Mouse (Mus musculus) adrenal gland, adult 2 months (tissue): ENCODE results near the gene Golga5. TPM values are rescaled to one million over a fixed set of nuclear protein-coding genes. Genes with fewer than 3 reads are reported as not detected.
A peak's percentile ranks its signal among the peaks of the same experiment; 100 is the strongest.

ENCODE experiments used
- DNase-seq: peaks from one replicate; pipeline ENCODE4 v3.0.0; 2021
- long read RNA-seq: library from polyadenylated mRNA; stranded (forward); transcript quantifications from one replicate; pipeline ENCODE4 v2.0.0, GENCODE M21; 2021
- polyA plus RNA-seq: library from polyadenylated mRNA; depleted of rRNA; stranded (reverse); fragments of >200 nt; gene quantifications from 2 replicates; pipeline ENCODE4 v1.2.3, GENCODE M21; 2012; rRNA removed
- total RNA-seq, 2 experiments: library from RNA; stranded (reverse); gene quantifications; 2 replicates each; pipeline ENCODE4 v1.2.3; 2021

Golga5 gene
- total RNA-seq (10 to 100 TPM; 38.2 to 43.0 TPM), polyA plus RNA-seq (4.8 and 5.2 TPM in 2 replicates)
- long read RNA-seq, transcript Golga5-202 (13 exons, 2,827 nt), result major isoform, 39 of 45 reads
- long read RNA-seq, partial matches to known transcripts, result 2 of 45 reads
- long read RNA-seq, other reads (novel, unspliced or antisense), result 3 of 45 reads

DNA sequence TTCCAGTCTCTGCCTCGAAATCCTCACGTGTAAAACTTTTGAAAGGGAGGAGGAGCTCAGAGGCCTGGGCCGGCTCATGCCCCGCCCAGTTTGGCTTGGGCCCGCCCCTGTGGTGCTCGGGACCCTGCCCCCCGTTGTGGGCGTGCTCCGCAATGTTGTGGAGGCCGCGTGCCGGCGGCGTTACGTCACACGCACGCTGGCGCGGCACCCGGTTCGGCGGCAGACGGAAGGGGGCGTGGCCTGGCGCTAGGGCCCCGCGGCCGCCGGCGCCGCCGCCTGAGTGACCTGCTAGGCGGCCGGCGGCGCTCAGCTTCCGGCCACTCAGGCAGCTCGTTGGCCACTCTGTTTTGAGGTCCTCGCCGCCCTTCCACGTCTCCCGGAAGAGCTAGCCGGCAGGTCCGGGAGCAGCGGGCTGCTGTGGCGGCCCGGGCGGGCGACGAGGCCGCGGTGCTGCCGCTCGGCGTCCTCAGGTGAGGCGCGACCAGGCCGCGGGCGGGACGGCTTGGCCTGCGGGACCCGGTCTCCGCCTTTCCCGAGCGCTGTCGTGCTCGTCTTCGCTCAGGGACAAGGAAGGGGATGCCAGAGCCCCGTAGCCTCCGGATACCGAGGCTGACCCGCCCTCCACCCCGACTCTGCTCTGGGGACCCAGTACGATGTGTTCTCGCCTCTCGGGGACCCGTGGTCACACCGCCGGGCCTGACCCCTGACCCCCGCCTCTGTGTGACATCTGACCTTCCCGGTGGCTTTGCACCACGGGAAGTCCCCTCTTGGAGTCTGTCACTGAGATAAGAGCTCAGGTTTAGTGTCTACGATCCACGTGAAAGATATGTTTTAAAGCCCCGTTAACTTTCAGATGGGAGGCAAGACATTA is at the start of gene Golga5:
Golga5 (plus strand) TSS at position 242 of the 871 bp plus-strand sequence.
- peak; percentile 99 for DNase-seq

DNA sequence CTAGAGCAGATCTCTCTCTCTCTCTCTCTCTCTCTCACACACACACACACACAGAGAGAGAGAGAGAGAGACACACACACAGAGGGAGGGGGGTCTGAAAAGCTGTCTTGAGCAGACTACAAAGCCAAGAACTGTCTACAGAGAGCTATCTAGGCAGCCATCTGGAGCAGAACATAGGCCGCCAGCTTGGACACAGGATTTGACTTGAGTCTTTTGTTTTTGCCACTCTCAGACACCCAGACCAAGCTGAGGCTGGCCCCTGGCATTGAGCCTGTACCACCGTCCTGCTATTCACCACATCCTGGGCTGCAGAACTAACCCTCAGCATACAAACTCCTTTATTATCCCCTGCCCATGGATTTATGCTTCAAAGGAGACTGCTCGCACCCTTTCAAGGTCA is 49.4 kb upstream of the Golga5 start:
- DNase-seq, result no peak

DNA sequence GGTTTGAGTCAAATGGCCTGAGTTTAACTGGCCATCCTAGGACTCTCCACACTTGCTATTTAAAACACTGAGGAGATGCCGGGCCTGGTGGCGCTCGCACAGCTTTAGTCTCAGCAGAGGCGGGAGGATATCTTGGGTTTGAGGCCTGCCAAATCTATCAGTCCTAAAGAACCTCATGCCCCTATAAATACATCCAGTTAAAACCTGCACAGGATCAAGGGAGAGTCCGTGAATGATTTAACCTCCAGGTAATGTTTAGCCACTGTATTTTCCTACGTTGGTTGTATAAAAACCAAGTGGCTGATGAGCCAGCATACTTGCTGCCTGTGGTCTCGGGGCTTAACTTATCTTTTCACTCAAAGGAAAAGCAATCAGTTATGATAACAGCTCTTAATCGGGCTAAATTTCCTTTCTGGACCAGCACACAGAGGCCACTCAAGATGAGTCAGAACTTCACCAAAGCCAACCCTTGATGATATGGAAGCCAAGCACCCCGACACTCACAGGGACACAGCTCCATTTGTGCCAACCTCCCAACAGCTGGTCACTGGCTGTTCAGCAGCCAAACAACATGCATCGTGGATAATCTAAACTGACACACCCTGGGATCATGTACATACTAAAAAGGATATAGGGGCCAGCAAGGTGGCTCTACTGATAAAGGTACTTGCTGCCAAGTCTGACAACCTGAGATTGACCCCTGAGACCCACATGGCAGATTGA is 48.6 kb upstream of the Golga5 start:
- DNase-seq, result no peak

DNA sequence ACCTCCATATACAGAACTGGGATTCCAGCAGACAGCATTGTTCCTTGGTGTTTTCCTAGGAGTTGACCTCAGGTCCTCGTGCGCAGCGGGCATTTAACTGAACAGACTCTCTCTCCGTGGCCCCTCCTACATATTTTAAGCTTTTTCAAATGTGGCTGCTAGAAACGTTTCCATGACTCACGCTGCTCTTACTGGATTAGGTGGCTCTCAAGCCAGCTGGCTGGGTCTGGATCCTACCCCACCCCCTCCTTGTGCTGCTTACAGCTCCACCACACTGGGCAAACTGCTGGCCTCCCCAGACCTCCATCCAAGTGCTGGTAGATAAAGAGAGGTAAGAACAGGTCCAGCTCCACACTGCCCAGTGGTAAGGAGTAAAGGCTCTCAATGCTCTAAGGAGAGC is 46.9 kb upstream of the Golga5 start:
- DNase-seq, result peak; percentile 78

DNA sequence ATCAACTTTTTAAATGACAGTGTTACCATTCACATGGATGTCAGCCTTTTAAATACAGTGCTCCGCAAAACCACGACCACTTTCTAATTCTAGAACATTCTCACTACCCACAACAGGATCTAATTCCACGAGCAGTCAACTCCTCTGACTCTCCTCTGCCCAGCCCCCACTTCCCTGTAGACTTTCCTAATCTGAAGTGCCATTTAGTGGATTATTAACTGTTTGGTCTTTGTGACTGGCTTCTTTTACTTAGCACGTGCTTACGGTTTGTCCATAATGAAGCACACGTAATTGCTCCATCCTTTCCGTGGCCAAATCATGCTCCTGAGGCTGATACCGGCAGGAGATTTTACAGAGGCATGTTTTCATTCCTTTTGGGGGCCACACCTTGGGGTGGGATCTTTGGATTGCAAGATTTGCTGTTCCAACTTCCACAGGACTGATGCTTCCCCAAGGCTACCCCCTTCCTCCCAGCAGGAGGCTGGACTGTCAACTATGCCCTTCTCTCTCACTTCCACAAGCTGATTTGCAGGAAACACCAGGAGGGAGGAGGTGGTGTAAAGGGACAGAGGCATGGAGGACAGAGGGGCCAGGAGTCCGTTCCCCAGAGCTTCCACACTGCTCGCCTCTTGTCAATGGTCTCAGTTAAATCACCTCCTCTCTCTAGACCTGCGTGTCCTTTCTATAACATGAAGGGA is 46.2 kb upstream of the Golga5 start:
- no peak for DNase-seq

DNA sequence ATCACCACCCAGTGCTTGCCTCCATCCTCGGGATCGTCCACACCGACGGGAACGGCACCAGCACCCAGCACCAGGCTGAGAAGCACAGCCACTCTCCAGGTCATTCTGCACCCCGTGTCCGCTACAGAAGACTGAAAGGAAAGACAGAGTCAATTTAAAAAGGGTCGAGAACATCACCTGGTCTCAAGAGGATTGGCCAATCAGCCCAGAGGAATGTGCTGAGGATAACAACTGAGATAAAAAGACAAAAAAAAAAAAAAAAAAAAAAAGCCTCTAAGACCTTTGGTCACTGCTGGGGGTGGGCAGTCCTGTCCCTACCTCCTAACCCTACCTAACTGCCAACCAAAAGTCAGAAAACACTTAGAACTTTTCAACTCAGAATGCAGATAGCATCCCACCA is 45.3 kb upstream of the Golga5 start:
- DNase-seq, result no peak

DNA sequence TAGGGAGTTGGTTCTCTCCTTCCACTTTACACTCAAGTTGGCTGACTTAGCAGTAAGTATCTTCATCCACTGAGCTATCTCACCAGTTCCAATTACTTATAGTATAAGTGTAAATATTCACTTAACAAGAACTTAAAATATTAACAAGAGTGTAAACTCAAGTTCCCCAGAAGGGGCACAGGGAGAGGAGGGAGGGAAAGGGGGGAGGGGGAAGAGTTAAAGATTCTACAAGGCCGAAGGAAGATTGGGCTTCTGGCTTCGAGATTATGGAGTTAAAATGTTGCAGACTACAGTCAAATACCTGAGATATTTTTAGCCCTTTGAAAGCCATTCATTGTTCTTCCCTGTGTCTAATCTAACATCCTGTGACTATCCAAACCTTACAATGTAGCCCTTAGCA is 44.5 kb upstream of the Golga5 start:
- DNase-seq, result no peak

DNA sequence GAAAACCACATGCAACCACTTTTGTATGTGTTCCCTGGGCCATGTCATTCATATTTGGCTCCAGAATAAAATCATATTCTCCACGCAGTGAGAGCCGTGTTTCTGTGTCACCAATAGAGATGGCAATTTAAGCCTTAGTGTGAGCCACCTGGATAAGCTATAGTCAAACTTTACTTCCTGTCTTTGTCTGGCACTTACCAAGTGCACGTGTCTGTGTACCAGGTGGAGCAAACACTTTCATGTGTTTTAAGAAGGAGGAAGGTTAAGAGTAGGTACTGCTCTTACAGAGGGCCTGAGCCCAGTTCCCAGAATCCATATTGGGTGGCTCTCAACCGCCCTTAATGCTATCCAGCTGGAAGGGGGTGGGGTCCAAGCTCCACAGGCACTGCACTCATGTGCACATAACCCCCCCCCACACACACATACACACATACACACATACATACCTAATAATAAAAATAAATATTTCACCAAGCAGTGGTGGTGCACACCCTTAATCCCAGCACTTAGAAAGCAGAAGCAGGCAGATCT is 43.8 kb upstream of the Golga5 start:
- DNase-seq, result no peak

DNA sequence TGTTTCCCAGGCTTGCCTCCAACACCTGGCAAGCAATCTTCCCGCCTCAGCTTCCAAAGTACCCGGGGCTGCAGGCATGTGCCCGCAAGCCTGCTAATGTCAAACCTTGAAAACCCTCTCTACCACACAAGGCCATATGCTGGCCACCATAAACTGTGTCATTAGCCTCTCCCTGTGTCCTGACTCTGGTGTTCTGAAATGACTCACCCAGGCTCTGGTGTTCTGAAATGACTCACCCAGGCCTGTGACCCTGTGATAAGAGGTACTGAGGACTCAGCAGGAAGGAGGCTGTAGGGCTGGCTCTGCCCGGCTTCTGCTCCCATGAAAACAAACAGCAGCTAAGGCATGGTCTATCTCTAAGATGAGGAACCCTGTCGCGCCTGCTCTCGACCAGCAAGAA is 42.6 kb upstream of the Golga5 start:
- DNase-seq, result peak; percentile 77

DNA sequence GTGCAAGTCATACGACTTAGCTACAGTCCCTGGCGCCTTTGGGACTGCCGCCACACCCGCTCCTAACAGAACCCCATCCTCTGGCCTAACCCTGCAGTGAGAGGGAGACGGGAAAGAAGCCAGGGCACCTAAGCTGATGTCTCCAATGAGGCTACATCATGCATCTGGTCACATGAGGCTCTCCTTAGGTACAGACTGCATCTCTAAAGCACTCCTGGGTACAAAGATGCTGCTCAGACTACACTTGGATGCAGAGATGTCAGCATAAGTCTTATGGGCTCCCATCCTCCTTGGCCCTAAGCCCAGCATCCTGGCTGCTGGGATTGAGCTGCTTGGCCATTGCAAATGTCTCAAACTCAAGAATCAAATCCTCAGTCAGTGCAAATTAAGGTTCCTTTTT is 39.3 kb upstream of the Golga5 start:
- no peak for DNase-seq

DNA sequence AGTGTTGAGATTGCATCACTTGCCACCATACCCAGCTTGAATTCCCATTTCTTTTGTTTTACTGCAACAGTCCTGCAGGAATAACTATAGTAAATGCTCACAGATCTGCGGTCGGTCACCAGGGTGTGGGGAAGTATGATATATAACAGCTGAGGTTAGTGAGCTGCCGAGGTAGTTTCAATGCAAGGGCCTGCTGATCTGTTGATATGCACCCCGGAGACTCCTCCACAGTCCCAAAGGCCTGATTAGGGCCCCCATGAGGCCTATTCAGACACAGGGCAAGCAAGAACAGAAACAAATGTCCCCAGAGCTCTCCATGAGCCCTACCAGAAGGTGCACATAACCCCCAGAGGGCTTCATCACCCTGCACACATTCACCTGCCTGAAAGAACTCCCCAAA is 38.7 kb upstream of the Golga5 start:
- no peak for DNase-seq

DNA sequence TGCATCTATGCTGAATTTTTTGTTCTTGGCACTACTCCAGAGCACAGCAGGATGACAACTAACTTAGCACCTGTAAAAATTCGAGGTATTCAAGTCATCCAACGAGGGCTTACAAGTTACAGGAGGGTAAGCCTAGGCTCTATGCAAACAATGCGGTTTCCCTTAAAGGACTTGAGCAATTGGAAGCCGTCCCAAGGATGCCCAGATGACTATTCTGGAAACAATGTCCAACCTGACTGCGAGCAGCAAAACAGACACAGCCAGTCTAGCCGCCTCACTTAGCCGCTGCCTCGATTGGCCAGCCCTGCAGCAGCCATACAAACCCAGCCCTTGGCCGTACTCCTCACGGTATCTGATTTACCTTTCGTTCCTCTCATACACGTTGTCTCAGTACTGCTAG is 36.7 kb upstream of the Golga5 start:
- peak; percentile 79 for DNase-seq

DNA sequence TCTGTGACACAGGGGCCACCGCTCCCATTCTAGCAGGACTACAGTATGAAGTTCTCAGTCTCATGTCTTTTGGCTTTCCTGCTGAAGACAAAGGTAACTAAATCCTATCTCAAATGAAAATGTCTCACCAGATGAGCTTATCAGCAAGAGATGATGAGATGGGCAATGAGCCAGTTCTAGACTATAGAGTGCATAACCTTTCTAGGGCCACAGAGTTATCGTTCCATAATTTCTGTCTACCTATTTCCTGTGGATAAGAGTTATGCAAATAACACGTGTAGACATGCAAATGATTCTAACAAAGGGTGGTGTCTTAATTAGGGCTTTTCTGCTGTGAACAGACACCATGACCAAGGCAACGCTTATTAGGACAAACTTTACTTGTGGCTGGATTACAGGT is 34.8 kb upstream of the Golga5 start:
- no peak for DNase-seq

DNA sequence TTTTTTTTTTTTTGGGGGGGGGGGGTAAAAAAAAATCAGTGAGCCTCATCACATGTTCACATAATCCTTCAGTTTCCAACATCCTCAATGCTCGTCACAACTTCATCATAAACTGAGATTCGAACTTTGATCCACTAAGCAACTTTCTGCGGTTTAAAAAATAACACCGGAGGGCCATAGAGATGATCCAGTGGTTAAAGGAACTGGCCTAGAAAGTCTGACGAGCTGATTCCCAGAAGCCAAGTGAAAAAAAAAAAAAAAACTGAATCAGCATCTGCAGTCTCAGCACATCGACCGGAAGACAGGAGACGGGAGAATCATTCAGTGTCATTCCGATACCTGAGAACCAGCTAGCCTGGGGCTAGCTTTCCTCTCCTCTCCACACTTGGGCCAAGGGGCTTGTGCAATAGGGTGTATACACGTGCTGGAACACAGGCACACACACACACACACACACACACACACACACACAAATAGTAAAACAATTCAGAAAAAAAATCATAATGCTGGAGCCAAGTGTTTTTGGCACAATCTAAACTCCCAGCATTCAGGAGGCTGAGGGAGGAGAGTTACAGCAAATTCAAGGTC is 31.9 kb upstream of the Golga5 start:
- no peak for DNase-seq

DNA sequence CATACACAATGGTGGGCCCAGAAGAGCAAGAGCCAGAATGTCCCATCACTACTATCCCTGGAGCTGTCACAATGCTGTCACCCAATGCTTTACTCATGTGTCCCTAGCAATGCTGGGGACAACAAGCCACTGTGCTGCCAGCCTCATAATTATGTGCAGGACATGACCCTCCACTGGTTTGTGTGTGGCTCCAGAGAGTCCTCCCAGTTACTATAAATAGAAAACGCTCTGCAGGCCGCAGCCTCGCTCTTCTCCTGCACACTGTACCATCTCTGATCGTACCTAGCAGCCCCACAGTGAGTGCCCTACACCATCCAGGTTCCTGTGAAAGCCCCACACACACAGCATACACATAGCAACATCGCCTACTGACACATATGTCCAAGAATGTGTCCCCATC is 31.0 kb upstream of the Golga5 start:
- no peak for DNase-seq

DNA sequence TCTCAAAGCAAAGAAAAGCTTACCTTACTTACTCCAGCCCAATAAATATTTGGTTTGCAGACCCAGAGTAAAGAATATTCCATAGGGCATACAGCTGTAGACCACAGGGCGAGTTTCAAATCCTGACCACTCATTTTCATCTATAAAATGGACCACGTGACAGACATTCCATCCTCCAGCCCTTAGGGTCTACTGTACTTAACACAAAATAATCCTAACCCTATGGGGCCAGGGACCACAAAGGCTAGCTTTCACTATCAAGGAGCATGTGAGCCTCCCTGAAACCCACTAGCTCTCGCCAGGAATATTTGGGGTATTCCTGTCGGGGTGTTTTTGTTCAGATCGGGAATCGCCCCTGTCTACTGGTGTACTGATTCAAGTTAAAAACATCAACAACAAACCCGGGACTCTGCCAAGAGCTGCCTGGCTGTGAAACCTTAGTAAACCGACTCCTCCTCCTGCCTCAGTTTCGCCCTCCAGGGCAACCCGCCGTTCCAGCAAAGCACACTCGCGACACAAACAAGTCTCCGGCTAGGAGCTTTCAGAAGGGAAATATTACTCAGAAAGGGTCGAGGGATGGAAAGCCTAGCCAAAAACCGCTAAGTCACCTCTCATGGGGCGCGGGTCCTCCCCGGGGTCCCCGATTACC is 29.8 kb upstream of the Golga5 start:
- DNase-seq, result no peak

DNA sequence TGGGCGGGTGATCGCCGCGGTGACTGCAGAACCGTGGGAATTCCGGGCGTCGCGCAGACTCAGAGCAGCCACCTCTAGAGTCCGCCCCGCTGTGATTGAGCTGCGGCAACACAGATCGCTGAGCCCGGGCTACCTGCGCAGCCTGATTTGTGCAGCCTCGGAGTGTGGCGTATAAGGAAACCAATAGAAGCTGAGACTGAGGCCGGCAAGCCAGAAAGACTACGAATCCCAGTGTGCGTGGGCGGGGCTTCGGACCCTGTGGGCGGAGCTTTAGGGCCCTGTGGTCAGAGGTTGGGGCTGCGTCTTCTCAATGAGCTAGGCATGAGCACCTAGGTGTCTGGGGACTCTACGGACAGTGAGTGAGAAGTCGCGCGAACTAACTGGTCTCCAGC is 29.3 kb upstream of the Golga5 start, which contains the start of gene Lgmn:
Lgmn (minus strand) TSS at position 182 of the 392 bp plus-strand sequence.
- DNase-seq, result peak; percentile 99

DNA sequence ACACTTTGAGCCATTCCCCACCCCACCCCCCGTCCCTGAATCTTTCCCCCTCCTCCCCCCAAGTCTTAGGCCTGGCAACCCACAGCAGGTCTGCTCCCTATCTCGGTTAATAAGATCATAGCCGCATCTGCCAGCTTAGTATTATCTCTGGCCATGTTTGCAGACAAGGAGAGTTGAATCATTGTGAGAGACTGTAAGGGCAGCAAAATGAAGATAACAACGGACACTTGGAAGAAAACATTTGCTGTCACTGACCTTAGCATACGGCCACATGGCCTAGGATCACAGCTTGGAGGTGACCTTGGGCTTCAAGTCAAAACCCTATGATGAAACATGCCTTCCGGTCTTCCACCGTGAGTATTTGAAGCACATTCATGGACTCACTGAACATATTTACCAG is 28.4 kb upstream of the Golga5 start:
- DNase-seq, result peak; percentile 71

DNA sequence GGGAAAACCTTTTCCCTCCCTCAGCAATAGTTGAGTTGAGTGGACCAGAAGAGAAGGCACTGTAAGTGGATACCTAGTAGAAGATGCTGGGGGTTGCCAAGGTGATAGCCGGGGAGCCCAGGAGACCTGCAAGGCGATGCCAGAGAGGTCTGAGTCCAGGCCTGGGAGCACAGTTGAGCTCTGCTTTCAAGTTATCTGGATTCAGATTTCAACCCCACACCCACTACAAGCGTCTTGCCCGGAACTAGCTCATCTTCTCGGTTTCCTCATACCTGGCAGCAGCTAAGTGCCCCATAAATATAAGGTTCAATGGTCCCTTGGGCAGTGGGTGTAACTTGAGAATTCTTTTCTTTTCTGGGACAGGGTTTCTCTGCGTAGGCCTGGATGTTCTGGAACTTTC is 27.8 kb upstream of the Golga5 start:
- DNase-seq, result no peak

DNA sequence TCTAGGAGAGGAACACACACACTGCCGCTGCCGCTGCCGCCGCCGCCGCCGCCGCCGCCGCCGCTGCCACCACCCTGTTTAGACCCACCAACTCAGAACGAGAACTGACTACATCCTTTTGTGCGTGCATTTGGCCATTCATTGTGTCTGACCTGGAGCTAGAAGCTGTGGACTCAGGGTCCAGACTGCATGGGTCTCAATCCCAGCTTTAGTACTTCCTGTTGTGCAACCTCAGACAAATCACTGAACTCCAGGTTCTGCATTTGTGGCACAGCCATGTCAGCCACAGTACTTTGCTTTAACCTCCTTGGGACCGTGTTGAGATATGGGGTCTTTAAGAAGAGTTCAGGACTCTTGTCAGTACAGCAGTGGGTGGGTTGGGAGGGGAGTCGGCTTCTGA is 26.3 kb upstream of the Golga5 start:
- DNase-seq, result no peak

DNA sequence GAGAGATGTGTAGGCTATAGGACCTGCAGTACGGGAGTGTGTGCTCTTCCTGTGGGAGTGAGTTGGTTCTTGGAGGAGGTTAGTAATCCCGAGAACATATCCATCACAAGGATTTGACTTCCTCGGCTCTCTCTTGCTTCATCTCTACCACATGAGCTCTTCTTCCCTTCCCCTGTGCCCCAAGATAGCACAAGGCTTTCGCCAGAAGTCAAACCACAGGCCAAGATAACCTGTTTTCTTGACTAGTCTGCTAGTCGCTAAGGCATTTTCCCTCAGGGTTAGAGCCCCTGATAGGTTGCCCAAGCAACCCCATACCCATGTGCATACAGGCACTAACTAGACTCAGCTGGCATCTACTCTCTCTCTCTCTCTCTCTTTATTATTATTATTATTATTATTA is 25.3 kb upstream of the Golga5 start:
- no peak for DNase-seq
